Mouse (Mus musculus) forelimb bud, embryonic 11.5 days (tissue): ENCODE measurements at regions not wholly inside any gene's neighbourhood (a gene's known extent, or its start where the extent isn't known, plus 50 kb on each side); places are given as distances from the start of the nearest gene placed in this dataset.

Experiments used
- DNase-seq: peaks from one replicate; pipeline ENCODE4 v3.0.0-alpha.2; 2012; ENCODE audit warnings: low read depth, low spot score

GRCm38 (mm10) chr11:23169742-23170428 is 86.0 kb upstream of the Xpo1 start:
- DNase-seq = no peak

- no peak for DNase-seq
Measured at GRCm38 (mm10) chr11:23170813-23171212, 85.0 kb upstream of the Xpo1 start.

GRCm38 (mm10) chr11:23171760-23172159 is 84.1 kb upstream of the Xpo1 start:
- no peak for DNase-seq

- DNase-seq = no peak
Measured at GRCm38 (mm10) chr11:23181647-23182046, 74.2 kb upstream of the Xpo1 start.

- no peak for DNase-seq
Measured at GRCm38 (mm10) chr11:23185211-23185610, 70.6 kb upstream of the Xpo1 start.

GRCm38 (mm10) chr11:23201701-23202449 is 54.0 kb upstream of the Xpo1 start:
- no peak for DNase-seq

GRCm38 (mm10) chr11:23203566-23203965 is 52.3 kb upstream of the Xpo1 start:
- DNase-seq = no peak

- DNase-seq = no peak
Measured at GRCm38 (mm10) chr11:23204041-23204440, 51.8 kb upstream of the Xpo1 start.
